Mouse (Mus musculus) urinary bladder, postnatal 4 days (tissue): ENCODE measurements around the gene Zfp160.
"Not testable (repeated sequence)": the region's sequence is repeated elsewhere in the genome, so short reads cannot be mapped to it uniquely, and the experiment has no call there.

Source experiments
- DNase-seq, 2 experiments: peaks; one replicate each; pipeline ENCODE4 v3.0.0; 2021 to 2022; ENCODE audit warnings: low spot score in 2 of 2

The Zfp160 gene

DNA sequence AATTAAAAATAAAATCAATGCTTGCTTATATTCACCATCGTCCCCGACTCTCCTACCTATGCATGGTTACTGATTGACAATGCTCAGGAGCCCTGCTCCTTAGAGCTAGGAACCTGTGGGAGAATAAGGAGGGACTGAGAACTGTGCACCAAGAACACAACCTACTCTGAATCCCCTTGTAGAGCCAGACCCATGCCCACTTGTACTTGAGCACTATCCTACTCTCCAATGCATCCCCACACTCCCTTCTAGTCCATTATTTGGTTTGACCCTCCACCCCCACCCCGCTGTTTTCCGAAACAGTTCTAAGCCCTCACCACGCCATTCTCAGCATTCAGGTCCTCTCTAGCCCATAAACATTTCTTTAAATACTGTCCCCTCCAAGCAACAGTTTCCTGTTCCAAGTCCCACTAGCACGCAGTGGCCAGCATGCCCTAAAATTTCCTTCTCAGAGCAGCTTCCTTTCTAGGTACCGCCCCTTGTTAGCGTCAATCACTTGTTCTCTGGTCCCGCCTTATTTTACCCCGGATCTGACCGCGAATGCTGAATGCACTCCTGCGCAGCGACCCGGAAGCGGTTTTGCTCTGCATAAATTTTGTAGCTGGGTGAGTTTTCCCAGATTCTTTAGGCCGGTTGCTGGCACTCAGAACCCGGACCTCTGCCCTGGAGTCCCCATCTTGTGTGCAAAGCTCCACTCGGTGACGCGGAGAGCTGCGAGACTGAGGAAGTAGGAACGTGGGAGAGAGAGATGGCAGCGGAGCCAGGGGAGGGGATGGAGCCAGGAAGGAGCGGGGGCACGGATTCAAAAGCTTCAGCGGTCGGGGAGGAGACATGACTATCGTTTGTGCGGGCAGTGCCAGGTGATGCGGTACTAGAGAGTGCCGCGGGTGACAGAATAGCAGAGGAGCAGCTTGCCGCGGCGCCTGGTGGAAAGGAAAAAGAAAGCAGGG lies at the start of gene Zfp160:
Gene Zfp160, plus strand, starts transcription at position 522 of the 950 bp plus-strand sequence.
- DNase-seq, result peak; percentile 77 to 84

DNA sequence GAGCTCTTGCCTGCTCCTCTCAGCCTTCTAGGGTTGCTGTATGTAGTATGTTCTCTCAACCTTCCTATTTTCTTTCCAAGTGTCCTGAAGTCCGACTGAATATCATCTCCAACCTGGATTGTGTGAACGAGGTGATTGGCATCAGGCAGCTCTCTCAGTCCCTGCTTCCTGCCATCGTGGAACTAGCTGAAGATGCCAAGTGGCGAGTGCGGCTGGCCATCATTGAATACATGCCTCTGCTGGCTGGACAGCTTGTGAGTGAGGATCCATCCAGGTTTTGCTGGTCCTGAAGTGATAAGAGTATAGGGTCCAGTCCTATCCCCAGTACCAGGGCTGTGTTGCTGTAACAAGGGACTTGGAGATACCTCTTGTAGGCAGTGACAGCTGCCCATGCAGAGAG lies 48.3 kb upstream of the Zfp160 start:
- no peak for DNase-seq

DNA sequence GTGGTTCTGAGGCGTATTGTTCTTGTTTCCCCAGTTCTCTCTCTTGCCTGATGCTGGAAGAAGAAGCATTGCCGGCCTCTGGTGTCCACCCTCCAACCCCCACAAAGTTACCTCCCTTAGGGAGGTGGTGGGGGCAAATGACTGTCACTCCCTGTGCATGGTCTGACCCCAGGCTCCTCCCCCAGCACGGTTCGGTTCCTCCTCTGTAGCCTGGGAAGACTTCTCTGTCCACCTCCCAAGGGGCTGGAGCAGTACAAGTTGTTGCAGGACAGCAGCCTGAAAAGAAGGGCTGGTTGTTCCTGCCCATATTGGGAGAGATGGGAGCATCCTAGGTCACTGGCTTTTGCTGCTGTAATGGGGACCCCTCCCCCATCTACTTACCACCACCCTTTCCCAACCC lies 43.3 kb upstream of the Zfp160 start:
- DNase-seq, result no peak

DNA sequence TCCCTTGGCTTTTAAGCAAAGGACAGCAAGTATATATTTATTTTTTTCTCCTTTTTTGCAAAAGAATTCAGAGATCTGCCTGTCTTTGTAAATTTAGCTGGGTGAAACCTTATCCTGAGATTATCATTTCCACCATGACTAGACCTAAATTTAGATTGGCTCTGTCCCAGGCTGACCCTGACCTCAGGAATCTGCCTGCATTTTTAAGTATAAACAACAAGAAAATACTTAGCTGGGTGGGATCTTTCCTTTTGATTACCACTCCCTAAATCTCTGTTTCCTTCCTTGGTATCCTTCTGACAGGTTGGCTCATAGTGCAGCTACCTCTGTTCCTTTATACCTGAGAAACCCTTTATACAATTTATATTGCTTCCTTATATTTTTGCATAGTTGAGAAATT lies 42.0 kb upstream of the Zfp160 start:
- no peak for DNase-seq

DNA sequence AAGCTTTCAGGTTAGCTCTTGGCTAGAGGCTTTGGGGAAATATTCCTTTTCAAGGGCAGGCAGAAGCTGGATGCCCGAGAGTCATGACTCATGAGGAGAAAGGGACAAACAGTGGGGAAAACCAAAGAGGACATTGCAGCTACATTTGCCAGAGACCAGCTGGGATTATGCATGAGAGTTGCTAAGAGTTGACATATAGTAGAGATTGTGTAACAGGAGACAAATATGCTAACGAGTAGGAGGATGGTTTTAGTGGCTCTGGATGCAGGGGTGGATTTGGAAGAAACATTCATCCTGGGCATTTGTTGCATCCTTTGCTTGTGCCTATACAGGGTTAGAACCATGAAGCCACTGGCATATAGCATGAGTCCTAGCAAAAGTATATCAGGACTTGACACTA lies 15.0 kb upstream of the Zfp160 start:
- no peak for DNase-seq

DNA sequence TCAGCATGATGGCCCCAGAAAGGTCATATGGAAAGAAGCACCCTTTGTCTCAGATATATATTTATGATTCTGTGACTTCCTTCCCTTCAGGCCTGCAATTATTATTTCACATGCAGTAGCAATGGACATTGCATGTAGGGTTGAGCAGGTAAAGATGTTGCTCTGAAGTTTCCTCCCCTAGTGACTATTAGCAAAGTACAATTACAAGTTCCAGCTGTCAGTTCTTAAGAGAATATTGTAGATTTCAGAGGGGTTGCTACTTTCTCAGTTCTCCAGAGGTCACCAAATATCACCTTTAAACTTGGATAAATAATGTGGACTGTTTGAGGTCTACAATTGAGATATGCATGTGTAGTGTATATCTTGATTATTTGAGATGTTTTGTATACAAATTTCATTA lies 12.3 kb upstream of the Zfp160 start, which contains the start of gene Vmn1r233:
Gene Vmn1r233, minus strand, starts transcription at position 101 of the 400 bp plus-strand sequence.
- DNase-seq, result no peak

DNA sequence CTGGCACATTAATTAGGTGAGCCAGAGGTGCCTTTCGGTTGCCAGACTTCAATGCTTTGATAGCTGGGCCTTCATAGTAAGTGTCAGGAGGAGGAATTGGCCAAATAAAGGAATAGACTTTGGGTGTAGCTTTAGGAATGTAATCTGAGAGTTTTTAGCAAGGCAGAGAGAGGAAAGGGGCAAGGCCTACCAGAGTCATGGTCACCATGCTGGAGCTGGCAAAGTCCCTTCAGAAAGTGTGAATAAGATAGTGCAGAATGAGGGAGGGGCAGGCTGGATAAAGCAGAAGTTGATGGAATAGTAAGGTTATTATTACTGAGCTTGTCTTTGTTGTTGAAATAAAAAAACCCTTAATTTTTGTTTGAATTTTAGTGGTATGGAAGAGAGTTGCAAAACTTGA lies 1.0 kb downstream of the Zfp160 start:
- DNase-seq, result no peak

DNA sequence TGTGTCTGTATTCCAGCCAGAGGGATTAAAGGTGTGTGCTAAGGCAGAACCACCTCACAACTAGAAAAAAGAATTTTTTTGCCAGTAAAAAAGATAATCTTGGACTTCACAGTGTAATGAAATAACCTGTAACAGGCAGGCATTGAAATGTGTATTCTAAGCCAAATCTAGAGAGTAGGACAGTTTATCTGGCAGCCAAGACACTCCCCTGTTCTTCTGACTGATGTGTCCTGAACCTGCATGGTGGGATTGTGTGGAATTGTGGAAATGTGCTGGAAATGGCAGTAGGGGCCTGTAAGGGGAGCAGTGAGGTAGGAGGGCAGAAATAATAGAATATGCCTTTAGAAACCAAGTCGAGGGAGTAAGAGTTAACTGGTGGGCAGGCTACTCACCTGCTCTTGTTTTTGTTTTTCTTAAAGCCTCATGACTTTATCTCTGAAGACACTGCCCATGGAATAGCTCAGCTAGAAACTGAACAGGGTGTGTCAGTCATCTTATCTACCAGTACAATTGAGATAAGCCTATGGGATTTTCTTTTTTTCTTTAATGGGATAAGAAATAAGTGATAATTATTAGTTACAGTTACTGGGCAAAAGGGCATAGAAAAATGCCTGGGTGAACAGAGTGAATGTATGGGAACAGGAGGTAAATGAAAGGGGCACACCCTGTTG lies 9.8 kb downstream of the Zfp160 start:
- DNase-seq, result no peak

DNA sequence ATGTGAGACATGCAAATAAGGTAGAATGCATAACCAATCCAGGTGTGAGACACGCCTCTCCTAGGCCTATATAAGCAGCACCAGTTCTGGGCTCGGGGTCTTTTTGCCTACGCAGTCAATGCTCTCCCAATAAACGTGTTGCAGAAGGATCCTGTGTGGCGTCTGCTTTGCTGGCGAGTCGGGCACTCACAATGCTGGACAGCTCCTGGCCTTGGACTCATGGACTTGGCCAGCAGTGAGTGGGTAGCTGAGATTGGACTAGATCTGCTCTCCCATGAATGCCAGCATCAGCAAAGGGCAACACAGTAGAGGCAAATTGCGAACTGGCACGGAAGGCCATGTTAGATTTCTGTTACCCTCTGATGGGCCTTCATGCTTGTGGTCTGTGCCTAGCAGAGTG lies 39.3 kb downstream of the Zfp160 start:
- DNase-seq, result not testable (repeated sequence)

DNA sequence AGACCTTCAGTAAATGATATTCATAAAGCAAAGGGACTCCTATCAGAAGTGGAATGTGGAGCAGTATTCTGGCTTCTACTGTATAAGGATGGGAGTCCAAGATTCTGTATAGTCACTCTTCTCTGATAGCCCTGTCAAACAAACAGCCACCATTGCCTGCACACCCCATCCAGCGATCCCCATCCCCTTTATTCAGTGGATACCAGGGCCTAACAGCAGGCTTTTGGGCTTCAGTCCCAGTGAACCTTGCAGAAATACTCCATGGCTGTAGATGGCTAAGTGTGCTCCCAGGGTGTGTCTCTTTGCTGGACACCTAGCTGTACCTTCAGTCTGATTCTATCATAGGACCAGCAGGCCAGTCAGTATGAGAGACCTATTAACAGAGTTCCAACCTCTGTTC lies 42.2 kb downstream of the Zfp160 start:
- no peak for DNase-seq

DNA sequence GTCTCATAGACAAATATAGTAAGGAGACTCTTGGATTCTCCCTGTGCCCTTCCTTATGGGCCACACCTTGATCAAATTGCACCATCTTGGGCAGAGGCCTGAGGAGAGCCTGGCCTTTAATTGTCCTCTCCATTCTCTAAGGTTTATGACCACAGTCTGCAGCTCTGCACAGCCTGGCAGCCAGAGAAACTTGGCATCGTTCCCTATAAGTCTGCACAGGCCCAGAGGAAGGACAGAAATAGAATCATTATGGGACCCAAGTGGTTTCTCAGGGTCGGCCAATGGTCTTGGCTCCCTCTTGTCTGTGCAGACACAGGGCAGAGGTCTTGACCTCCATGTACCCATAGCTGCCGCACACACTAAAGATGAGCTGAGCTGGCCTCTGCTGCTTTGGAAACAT lies 42.6 kb downstream of the Zfp160 start:
- DNase-seq, result not testable (repeated sequence)

DNA sequence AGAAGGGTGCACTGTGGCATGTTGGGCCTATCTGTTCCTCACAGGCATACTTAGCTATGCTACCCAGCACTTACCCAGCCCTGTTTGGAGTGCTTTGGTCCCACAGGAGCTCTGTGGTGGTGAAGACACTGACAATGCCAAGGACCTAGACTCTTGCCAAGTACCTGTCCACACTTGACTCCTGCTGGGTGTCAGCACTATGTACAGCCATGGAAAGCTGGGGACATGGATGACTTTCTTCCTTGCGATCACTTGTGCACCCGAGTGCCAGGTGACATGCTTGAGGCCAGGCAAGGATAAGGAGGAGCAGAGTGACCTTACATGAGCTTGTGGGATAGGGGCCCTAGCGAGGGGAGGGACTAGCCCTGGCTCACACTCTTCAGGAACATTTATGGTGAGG lies 43.2 kb downstream of the Zfp160 start:
- not testable (repeated sequence) for DNase-seq

DNA sequence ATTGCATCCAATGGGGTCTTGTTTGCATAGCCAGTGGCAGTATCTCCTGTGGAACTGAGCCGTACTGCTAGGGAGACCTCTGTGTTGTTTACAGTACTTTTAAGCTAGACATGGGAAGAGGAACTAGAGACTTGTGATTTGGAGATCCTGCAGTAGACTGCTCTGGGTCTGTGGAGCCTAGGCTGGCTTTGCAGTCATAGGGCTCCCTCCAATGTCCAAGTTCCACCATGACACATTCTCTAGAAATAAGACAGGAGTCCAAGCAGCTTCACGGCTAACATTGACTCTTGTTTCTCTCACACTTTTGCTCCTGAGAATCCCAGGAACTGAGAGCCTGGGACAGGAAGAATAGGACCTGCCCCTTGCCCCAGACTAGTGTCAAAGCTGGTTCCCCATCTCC lies 44.6 kb downstream of the Zfp160 start:
- DNase-seq, result no peak

DNA sequence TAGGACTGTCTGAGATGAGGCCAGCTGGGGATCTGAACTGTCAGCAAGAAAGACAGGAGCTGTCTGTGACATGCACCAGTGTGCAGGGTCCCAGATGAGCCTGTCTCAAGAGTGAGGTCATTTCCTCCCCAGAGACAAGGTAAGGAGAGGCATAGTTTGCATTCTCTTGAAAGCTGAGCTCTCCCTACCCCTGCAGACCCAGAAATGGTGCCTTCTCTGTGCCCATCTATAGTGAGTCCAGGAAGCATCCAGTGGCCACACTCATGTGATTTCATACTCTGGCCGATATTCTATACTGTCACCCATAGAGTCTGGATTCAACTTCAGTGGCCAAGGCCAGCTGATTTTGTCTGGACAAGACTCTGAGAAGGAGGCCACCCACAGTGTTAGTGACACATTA lies 46.4 kb downstream of the Zfp160 start:
- peak in 1 of 2 experiments; percentile 15 for DNase-seq

DNA sequence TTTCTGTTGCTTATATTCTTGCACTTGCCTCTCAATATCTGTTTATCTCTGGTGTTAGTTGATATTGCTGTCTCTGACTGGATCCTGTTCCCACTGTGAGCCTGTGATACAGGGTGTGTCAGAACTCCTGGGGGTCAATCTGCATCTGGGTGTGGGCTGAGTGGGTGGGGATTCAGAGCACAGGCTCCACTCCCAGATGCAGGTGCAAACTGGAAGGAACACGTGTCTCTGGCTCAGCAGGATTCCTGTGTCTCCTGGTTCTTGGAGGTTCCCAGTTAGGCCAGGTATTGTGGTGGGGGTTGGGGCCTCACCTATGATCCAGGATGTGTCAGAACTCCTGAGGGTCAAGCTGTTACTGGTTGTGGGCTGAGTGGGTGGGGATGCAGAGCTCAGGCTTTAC lies 56.8 kb downstream of the Zfp160 start:
- no peak for DNase-seq

DNA sequence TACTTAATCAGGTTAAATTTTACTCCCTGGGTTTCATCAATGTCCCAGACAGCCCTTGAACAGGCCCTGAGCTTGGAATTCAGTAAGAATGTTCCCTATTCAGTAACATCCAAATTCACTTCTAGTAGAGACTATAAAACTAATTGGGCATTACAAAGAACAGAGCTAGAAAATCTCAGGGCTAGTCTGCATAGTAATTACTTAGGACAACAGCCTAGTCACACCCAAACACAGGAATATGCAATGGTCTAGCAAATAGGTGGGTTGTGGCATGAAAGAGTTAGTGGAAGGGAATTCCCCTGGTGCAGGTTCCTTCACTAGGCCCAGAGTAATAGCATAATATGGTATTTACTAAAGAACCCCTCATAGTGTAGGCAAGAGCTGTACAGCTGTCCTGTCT lies 58.3 kb downstream of the Zfp160 start:
- no peak for DNase-seq

DNA sequence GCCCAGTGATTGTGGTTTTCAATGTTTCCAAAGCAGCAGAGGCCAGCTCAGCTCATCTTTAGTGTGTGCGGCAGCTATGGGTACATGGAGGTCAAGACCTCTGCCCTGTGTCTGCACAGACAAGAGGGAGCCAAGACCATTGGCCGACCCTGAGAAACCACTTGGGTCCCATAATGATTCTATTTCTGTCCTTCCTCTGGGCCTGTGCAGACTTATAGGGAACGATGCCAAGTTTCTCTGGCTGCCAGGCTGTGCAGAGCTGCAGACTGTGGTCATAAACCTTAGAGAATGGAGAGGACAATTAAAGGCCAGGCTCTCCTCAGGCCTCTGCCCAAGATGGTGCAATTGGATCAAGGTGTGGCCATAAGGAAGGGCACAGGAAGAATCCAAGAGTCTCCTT lies 60.7 kb downstream of the Zfp160 start:
- DNase-seq, result not testable (repeated sequence)

DNA sequence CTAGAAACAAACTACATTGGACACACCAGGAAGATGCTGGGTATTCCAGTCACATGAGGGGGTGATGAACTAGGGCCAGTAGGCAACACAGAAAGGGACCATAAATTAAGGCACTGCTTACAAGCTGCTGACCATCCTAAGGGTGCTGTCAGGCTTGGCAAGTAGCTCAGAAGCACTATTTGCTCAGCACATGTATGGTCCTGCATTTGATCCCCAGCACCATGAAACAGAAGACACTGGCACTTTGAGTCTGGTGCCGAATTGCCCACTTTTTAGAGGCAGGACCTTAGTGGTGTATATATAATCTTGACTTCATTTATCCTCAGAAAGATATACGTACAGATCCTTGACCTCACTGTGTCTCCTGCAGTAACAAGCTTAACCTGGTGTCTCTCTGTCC lies 62.3 kb downstream of the Zfp160 start:
- not testable (repeated sequence) for DNase-seq
